Mouse (Mus musculus): ENCODE results near the gene Ninj1. TPM values are rescaled to one million over a fixed set of nuclear protein-coding genes. Genes with fewer than 3 reads are reported as not detected.

Gene Ninj1
- polyA plus RNA-seq, 1 experiment from 2014 or later: 48.7 TPM

DNA sequence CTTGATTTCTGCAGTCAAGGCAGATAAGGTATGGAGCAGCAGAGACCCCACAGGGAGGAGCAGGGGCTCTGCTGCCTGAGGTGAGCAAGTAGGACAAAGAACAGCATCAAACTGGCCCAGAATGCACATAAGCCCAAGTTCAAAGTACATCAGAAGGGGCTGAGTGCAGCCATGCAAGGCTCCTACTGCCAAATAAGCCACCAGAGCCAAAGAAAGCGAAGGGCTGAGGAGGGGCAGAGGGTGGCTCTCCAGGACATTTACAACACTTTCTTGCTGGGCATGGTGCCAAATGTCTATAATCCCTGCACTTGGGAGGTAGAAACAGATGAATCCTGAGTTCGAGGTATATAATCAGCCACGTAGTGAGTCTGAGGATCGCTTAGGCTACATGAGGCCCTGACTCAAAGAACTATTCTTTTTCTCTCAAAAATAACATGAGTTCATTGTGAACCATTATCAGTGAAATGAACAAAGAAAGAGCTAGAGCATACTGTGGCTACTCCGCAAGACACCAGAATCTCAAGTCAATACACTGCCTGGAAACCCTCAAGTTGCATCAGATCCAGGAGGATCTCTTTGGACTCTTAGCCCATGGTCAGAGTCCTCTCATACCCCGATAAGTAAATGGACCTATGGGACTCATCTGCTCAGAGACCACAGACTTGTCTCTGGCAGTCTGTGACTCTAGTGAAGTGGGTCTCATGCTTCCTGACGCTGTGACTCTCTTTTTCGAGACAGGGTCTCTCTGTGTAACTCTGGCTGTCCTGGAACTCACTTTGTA is 46.7 kb downstream of the Ninj1 start:
- Histone ChIP-seq H3K9me3 (replicated peaks) (no peaks in the 10 kb centered on the region), H3K4me1 (replicated peaks) (no peaks in the 10 kb centered on the region), H3K9ac (no peak overlapping the region), H3K36me3 (replicated peaks) (no peaks in the 10 kb centered on the region), H3K4me2 (no peak overlapping the region), H3K4me3 (replicated peaks) (no peak overlapping the region), H3K27me3 (no peaks in the 10 kb centered on the region), H3K27ac (replicated peaks) (no peak overlapping the region)
- no peak for ATAC-seq (ENCODE audit: insufficient read depth)
- 77% methylated on average over 8 of the region's 8 CpGs for WGBS (ENCODE audit: insufficient replicate concordance)

DNA sequence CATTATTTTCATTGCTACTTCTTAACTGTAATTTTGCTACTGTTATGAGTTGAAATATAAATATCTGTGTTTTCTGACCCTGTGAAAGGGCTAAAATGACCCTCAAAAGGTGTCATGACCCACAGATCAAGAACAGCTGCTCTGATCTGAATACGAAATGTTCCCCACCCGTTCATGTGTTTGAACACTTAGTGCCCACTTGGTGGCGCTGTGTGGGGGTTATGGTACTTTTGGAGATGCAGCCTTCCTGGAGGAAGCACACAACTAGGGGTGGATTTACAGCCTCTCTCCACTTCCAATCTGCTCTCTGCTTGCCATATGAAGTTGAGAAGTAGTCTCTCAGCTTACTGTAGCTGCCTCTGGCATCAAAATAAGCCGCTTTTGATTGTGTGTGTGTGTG is 47.4 kb downstream of the Ninj1 start:
- Histone ChIP-seq H3K9ac (no peak overlapping the region), H3K4me1 (replicated peaks) (no peaks in the 10 kb centered on the region), H3K4me3 (replicated peaks) (no peak overlapping the region), H3K9me3 (replicated peaks) (no peaks in the 10 kb centered on the region), H3K27me3 (no peaks in the 10 kb centered on the region), H3K27ac (replicated peaks) (no peak overlapping the region), H3K4me2 (no peak overlapping the region), H3K36me3 (replicated peaks) (no peaks in the 10 kb centered on the region)
- ATAC-seq (ENCODE audit: insufficient read depth): no peak
- 81% methylated on average over 4 of the region's 4 CpGs for WGBS (ENCODE audit: insufficient replicate concordance)

DNA sequence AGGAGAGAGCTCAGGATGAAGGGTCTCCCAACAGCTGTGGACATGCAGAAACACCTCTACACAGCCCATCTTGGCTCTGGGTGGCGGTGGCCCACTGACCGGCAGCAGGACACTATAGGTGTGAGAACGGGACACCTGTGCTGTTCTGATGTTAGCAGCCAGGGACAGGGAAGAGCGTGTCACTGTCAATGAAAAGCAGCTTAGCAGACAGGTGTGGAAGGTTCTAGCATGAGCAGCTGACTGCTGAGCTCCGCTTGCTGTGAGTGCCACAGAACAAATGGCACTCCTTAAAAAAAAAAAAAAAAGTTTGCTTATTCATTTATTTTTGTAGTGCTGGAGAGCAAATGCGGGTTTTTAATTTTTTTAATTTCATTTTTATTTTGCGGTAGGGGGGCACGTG is 50.3 kb downstream of the Ninj1 start:
- 78% methylated on average over 8 of the region's 8 CpGs for WGBS (ENCODE audit: insufficient replicate concordance)
- no peak for ATAC-seq (ENCODE audit: insufficient read depth)
- Histone ChIP-seq H3K36me3 (replicated peaks) (no peaks in the 10 kb centered on the region), H3K27me3 (no peaks in the 10 kb centered on the region), H3K9me3 (replicated peaks) (no peaks in the 10 kb centered on the region), H3K27ac (replicated peaks) (no peak overlapping the region), H3K4me3 (replicated peaks) (no peak overlapping the region), H3K9ac (no peak overlapping the region), H3K4me1 (replicated peaks) (peaks cover 7% of the 10 kb centered on the region), H3K4me2 (no peak overlapping the region)

GRCm38 (mm10) chr13:49238737-49239136 is 51.5 kb downstream of the Ninj1 start:
- Histone ChIP-seq H3K4me1 (replicated peaks) (peaks cover 17% of the 10 kb centered on the region), H3K9me3 (replicated peaks) (no peaks in the 10 kb centered on the region), H3K4me3 (replicated peaks) (no peak overlapping the region), H3K27ac (replicated peaks) (no peak overlapping the region), H3K36me3 (replicated peaks) (no peaks in the 10 kb centered on the region), H3K27me3 (no peaks in the 10 kb centered on the region), H3K9ac (no peak overlapping the region), H3K4me2 (no peak overlapping the region)
- ATAC-seq (ENCODE audit: insufficient read depth): no peak
- WGBS (ENCODE audit: insufficient replicate concordance): 81% methylated on average over 8 of the region's 8 CpGs

DNA sequence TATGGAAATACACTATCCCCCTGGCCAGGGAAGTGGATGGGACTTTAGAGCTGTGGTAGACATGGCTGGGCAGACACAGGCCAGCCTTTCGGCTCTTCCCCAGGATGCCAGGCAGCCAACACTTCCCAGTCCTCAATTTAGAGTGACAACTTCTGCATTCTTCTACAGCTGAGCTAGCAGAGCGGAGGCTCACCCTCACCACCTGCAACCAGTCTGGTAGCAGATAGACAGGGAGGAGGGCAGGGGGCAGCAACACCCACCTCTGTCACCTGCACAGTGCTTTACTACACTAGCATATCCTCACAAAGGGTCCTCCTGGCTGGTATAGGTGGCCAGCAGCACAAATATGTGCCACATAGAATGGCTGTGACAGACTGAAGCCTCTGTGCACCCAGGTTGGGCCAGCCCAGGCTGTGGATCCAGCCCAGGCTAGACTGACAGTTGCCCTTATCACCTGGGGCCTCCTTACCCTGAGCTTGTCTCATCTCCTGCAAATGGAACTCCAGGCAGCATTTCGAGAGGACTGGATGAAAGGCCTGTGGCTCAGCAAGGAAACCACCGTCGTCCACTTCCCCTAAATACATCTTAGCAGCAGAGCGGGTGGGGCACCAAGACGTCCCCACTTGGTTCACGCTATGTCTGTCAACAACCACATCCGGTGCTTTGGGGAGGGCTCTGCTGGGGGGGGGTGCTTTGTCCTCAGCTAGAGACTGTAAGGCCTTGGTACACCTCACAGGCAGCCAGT is 55.2 kb downstream of the Ninj1 start:
- no peaks in the 10 kb centered on the region for H3K36me3 ChIP-seq (replicated peaks)
- H3K27ac ChIP-seq (replicated peaks): peak overlapping the region; percentile 73
- peaks cover 20% of the 10 kb centered on the region for H3K4me1 ChIP-seq (replicated peaks)
- H3K9ac ChIP-seq: no peak overlapping the region
- peaks cover 20% of the 10 kb centered on the region for H3K27me3 ChIP-seq
- 18% methylated on average over 9 of the region's 9 CpGs for WGBS (ENCODE audit: insufficient replicate concordance)
- peak overlapping the region; percentile 30 for H3K4me2 ChIP-seq
- H3K4me3 ChIP-seq (replicated peaks): no peak overlapping the region
- no peaks in the 10 kb centered on the region for H3K9me3 ChIP-seq (replicated peaks)
- peak; percentile 67 for ATAC-seq (ENCODE audit: insufficient read depth)

GRCm38 (mm10) chr13:49243492-49243891 is 56.2 kb downstream of the Ninj1 start:
- ATAC-seq (ENCODE audit: insufficient read depth): no peak
- peaks cover 30% of the 10 kb centered on the region for H3K4me1 ChIP-seq (replicated peaks)
- WGBS (ENCODE audit: insufficient replicate concordance): 31% methylated on average over 2 of the region's 2 CpGs
- no peak overlapping the region for H3K9ac ChIP-seq
- no peaks in the 10 kb centered on the region for H3K36me3 ChIP-seq (replicated peaks)
- H3K4me3 ChIP-seq (replicated peaks): no peak overlapping the region
- H3K27ac ChIP-seq (replicated peaks): peak overlapping the region; percentile 39
- no peaks in the 10 kb centered on the region for H3K9me3 ChIP-seq (replicated peaks)
- H3K4me2 ChIP-seq: no peak overlapping the region
- peaks cover 30% of the 10 kb centered on the region for H3K27me3 ChIP-seq

DNA sequence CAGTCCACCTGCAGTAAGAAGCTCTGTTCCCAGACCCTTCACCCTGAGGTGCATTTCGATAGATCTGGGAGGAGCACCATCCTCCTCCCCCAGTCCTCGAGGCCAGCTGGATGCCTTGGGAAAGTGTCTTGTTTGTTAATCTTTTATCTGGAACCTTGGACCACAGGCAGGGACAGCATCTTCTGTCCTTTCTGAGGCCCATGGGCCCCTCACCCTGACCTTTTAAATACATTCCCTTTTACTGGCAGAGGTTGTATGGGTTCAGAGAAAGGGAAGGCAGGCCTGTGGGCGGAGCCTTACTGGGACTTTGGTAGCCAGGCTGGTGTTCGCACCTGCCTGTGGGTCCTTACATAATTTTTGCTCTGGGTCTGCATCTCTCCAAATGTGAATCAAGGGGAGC is 58.0 kb downstream of the Ninj1 start:
- H3K4me2 ChIP-seq: no peak overlapping the region
- 69% methylated on average over 4 of the region's 4 CpGs for WGBS (ENCODE audit: insufficient replicate concordance)

More for the DNA sequence above, 58.0 kb downstream of the Ninj1 start:
- Histone ChIP-seq H3K9me3 (replicated peaks) (no peaks in the 10 kb centered on the region), H3K9ac (no peak overlapping the region), H3K27ac (replicated peaks) (no peak overlapping the region), H3K36me3 (replicated peaks) (no peaks in the 10 kb centered on the region), H3K4me1 (replicated peaks) (peaks cover 32% of the 10 kb centered on the region), H3K4me3 (replicated peaks) (no peak overlapping the region), H3K27me3 (peaks cover 43% of the 10 kb centered on the region)
- no peak for ATAC-seq (ENCODE audit: insufficient read depth)

Other genes with a start within 250 kb of the Ninj1 start
- 13.3 and 13.9 TPM in 2 replicates for gene Fam120a, start 219.5 kb upstream of the Ninj1 start, polyA plus RNA-seq (2015; fragmentation: Nextera tagmentation; extraction: Ambion mirVana)
- 0.10 and 0.21 TPM in 2 replicates for gene Wnk2, start 39.5 kb upstream of the Ninj1 start, polyA plus RNA-seq (2015; fragmentation: Nextera tagmentation; extraction: Ambion mirVana)
- gene Card19, start 28.6 kb downstream of the Ninj1 start, polyA plus RNA-seq (2015; fragmentation: Nextera tagmentation; extraction: Ambion mirVana): 15.0 and 16.7 TPM in 2 replicates
- 1.6 TPM in 2 replicates for gene Susd3, start 61.2 kb downstream of the Ninj1 start, polyA plus RNA-seq (2015; fragmentation: Nextera tagmentation; extraction: Ambion mirVana)
- gene Fgd3, start 132.8 kb downstream of the Ninj1 start, polyA plus RNA-seq (2015; fragmentation: Nextera tagmentation; extraction: Ambion mirVana): 0.52 TPM in 2 replicates
- gene Bicd2, start 154.1 kb downstream of the Ninj1 start, polyA plus RNA-seq (2015; fragmentation: Nextera tagmentation; extraction: Ambion mirVana): 7.5 and 8.0 TPM in 2 replicates
- gene Ippk, start 233.8 kb downstream of the Ninj1 start, polyA plus RNA-seq (2015; fragmentation: Nextera tagmentation; extraction: Ambion mirVana): 7.3 and 7.5 TPM in 2 replicates